In genomic region chr2:136648606-136649005, GRCm38 (mm10) we compare ENCODE assay signal across 11 mouse cellular contexts.
DNase-seq lines count a peak whose midpoint lies in the region; ATAC-seq and TF ChIP-seq lines count a peak whose summit lies in the region.
"Had no signal": no experiment of that assay in that cellular context is flagged by ENCODE, and none has a peak within 500 bp of the region (broad histone marks: within the 10 kb centered on the region; RNA-seq: fewer than 3 reads in every experiment).

No protein-coding gene starts in this region.

- H3K27me3 ChIP-seq in hindbrain, postnatal 0 days (ENCODE audit: insufficient read depth, low read length) = no peaks in the 10 kb centered on the region
- no peaks in the 10 kb centered on the region for H3K27me3 ChIP-seq in hindbrain, embryonic 14.5 days (ENCODE audit: control insufficient read depth, insufficient read depth, low read length)
- H3K27me3 ChIP-seq in intestine, embryonic 15.5 days (replicated peaks) = no peaks in the 10 kb centered on the region
- H3K27me3 ChIP-seq in lung, postnatal 0 days (replicated peaks; ENCODE audit: insufficient read depth, low read length) = no peaks in the 10 kb centered on the region
- no peaks in the 10 kb centered on the region for H3K27me3 ChIP-seq in midbrain, embryonic 15.5 days (replicated peaks)
- H3K27me3 ChIP-seq: limb, embryonic 12.5 days had no signal

- H3K9ac ChIP-seq in hindbrain, postnatal 0 days (replicated peaks; ENCODE audit: low read length) = no peak overlapping the region
- H3K9ac ChIP-seq in hindbrain, embryonic 14.5 days = no peak overlapping the region
- H3K9ac ChIP-seq in intestine, embryonic 15.5 days = no peak overlapping the region
- no peak overlapping the region for H3K9ac ChIP-seq in lung, postnatal 0 days (replicated peaks; ENCODE audit: low read depth)
- H3K9ac ChIP-seq in midbrain, embryonic 15.5 days = no peak overlapping the region
- H3K9ac ChIP-seq: limb, embryonic 12.5 days had no signal

- H3K27ac ChIP-seq in hindbrain, postnatal 0 days = no peak overlapping the region; the same call in 1 of the 2 replicates
- H3K27ac ChIP-seq in hindbrain, embryonic 14.5 days = no peak overlapping the region
- no peak overlapping the region for H3K27ac ChIP-seq in intestine, embryonic 15.5 days
- no peak overlapping the region for H3K27ac ChIP-seq in lung, postnatal 0 days (ENCODE audit: low read length)
- no peak overlapping the region for H3K27ac ChIP-seq in midbrain, embryonic 15.5 days
- H3K27ac ChIP-seq: limb, embryonic 12.5 days had no signal

- 0 out of 2 replicates have a peak, but pooled peaks cover 3% of the 10 kb centered on the region for H3K4me1 ChIP-seq in hindbrain, postnatal 0 days (ENCODE audit: insufficient read depth, low read length)
- H3K4me1 ChIP-seq in hindbrain, embryonic 14.5 days (replicated peaks; ENCODE audit: control insufficient read depth, insufficient read depth, low read length) = no peaks in the 10 kb centered on the region
- no peaks in the 10 kb centered on the region for H3K4me1 ChIP-seq in intestine, embryonic 15.5 days (replicated peaks)
- H3K4me1 ChIP-seq in lung, postnatal 0 days (ENCODE audit: insufficient read depth, low read depth, low read length) = no peaks in the 10 kb centered on the region
- no peaks in the 10 kb centered on the region for H3K4me1 ChIP-seq in midbrain, embryonic 15.5 days

- peak; percentile 65 for DNase-seq in hindbrain, postnatal 0 days (ENCODE audit: low spot score)
- no peak for DNase-seq in hindbrain, embryonic 14.5 days (ENCODE audit: low spot score)
- peak; percentile 43 for DNase-seq in lung, postnatal 0 days (ENCODE audit: low spot score)
- peak; percentile 64 for DNase-seq in urinary bladder, postnatal 25 days (ENCODE audit: low spot score)

- H3K9me3 ChIP-seq in hindbrain, postnatal 0 days (ENCODE audit: low read length) = no peaks in the 10 kb centered on the region
- H3K9me3 ChIP-seq in hindbrain, embryonic 14.5 days (ENCODE audit: control insufficient read depth, low read length) = no peaks in the 10 kb centered on the region
- H3K9me3 ChIP-seq in intestine, embryonic 15.5 days = no peaks in the 10 kb centered on the region
- H3K9me3 ChIP-seq in lung, postnatal 0 days (ENCODE audit: low read length) = no peaks in the 10 kb centered on the region
- no peaks in the 10 kb centered on the region for H3K9me3 ChIP-seq in midbrain, embryonic 15.5 days
- H3K9me3 ChIP-seq: limb, embryonic 12.5 days had no signal

- no peak for TF ChIP-seq CTCF in hindbrain, postnatal 0 days (IDR thresholded peaks at IDR 0.05; ENCODE audit: low read depth)
- TF ChIP-seq CTCF in lung, postnatal 0 days (IDR thresholded peaks at IDR 0.05) = no peak

- H3K4me3 ChIP-seq in hindbrain, postnatal 0 days (ENCODE audit: low read length) = no peak overlapping the region
- H3K4me3 ChIP-seq in hindbrain, embryonic 14.5 days (replicated peaks; ENCODE audit: low read length) = no peak overlapping the region
- H3K4me3 ChIP-seq in intestine, embryonic 15.5 days (replicated peaks) = no peak overlapping the region
- H3K4me3 ChIP-seq in lung, postnatal 0 days (ENCODE audit: low read depth, low read length) = no peak overlapping the region
- H3K4me3 ChIP-seq in midbrain, embryonic 15.5 days = no peak overlapping the region
- H3K4me3 ChIP-seq: erythroblast, embryonic 14.5 days; limb, embryonic 12.5 days had no signal

- H3K4me2 ChIP-seq in hindbrain, postnatal 0 days (ENCODE audit: low read depth, low read length) = no peak overlapping the region
- no peak overlapping the region for H3K4me2 ChIP-seq in hindbrain, embryonic 14.5 days (replicated peaks)
- H3K4me2 ChIP-seq in intestine, embryonic 15.5 days (replicated peaks) = no peak overlapping the region
- H3K4me2 ChIP-seq in lung, postnatal 0 days (replicated peaks; ENCODE audit: low read depth, low read length) = no peak overlapping the region
- no peak overlapping the region for H3K4me2 ChIP-seq in midbrain, embryonic 15.5 days
- H3K4me2 ChIP-seq: limb, embryonic 12.5 days had no signal

- ATAC-seq in hindbrain, postnatal 0 days = peak; percentile 43; the same call in 1 of the 2 replicates
- ATAC-seq in hindbrain, embryonic 14.5 days (ENCODE audit: low FRiP score) = no peak
- ATAC-seq in cerebellum, adult (ENCODE audit: insufficient number of reproducible peaks, low FRiP score, low TSS enrichment) = peak; percentile 86
- ATAC-seq in intestine, embryonic 15.5 days = peak; percentile 65
- peak; percentile 47 for ATAC-seq in lung, postnatal 0 days
- ATAC-seq in midbrain, embryonic 15.5 days (replicated peaks) = no peak
- no peak for ATAC-seq in megakaryocyte progenitor cell, adult 5-6 weeks (replicated peaks; ENCODE audit: poor library complexity)

- WGBS in hindbrain, postnatal 0 days = 63% methylated on average over 5 of the region's 5 CpGs
- WGBS in hindbrain, embryonic 14.5 days = 79% methylated on average over 5 of the region's 5 CpGs
- WGBS in intestine, embryonic 15.5 days = 68% methylated on average over 5 of the region's 5 CpGs
- 57% methylated on average over 5 of the region's 5 CpGs for WGBS in lung, postnatal 0 days
- 82% methylated on average over 5 of the region's 5 CpGs for WGBS in midbrain, embryonic 15.5 days

- no peaks in the 10 kb centered on the region for H3K36me3 ChIP-seq in hindbrain, postnatal 0 days (ENCODE audit: insufficient read depth, low read length)
- no peaks in the 10 kb centered on the region for H3K36me3 ChIP-seq in hindbrain, embryonic 14.5 days (replicated peaks; ENCODE audit: control insufficient read depth, insufficient read depth)
- no peaks in the 10 kb centered on the region for H3K36me3 ChIP-seq in intestine, embryonic 15.5 days
- H3K36me3 ChIP-seq in lung, postnatal 0 days (ENCODE audit: insufficient read depth, low read length) = no peaks in the 10 kb centered on the region
- no peaks in the 10 kb centered on the region for H3K36me3 ChIP-seq in midbrain, embryonic 15.5 days (replicated peaks)
- H3K36me3 ChIP-seq: G1E; limb, embryonic 12.5 days had no signal

- TF ChIP-seq EP300 in lung, postnatal 0 days (IDR thresholded peaks at IDR 0.05) = no peak

Comparison
In these comparisons a context has a peak if more than half of its experiments do, and no peak if none do; other contexts are left out.
1. ATAC-seq: peak in hindbrain, postnatal 0 days (single experiment), cerebellum, adult (single experiment), intestine, embryonic 15.5 days (single experiment) and lung, postnatal 0 days (single experiment); none in hindbrain, embryonic 14.5 days (single experiment), midbrain, embryonic 15.5 days (single experiment) and megakaryocyte progenitor cell, adult 5-6 weeks (single experiment).